Mouse (Mus musculus): ENCODE data around the gene Itpr2.
"Not testable (repeated sequence)": the region's sequence is repeated elsewhere in the genome, so short reads cannot be mapped to it uniquely, and the experiment has no call there.

GRCm38 (mm10) chr6:146464645-146465042 is 37.4 kb downstream of the Itpr2 start:
- not testable (repeated sequence) for TF ChIP-seq CTCF (IDR thresholded peaks at IDR 0.05; ENCODE audit: low read depth, low read length); POLR2A (IDR thresholded peaks at IDR 0.05; ENCODE audit: borderline replicate concordance, low read depth, low read length)
